Mouse (Mus musculus): ENCODE results near the gene Ctrc.
A peak's percentile ranks its signal among the peaks of the same experiment; 100 is the strongest.

The Ctrc gene

DNA sequence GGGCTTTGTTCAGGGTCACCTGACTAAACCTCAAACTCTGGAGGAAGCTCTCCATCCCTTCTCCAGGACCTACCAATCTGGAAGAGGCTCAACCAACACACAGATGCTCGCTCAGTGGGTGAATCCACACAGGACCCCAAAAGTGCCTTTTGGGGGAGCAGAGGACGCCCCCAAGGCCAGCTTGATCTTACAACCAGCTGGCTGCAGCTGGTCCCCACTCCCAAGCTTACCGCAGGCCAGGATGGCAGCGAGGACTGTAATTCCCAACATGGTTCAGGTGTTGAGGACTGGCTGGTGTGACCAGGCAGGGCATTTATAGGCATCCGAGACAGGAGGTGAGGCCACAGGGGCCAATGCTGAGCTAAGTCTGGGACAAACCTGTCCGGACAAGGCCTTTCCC lies at the start of gene Ctrc:
Gene Ctrc, minus strand, starts transcription at position 361 of the 400 bp plus-strand sequence.
- DNase-seq (ENCODE audit: low spot score in 2 of 2) = no peak

- no peak for DNase-seq (ENCODE audit: low spot score in 2 of 2)
These were observed 49.6 kb upstream of the Ctrc start for GRCm38 (mm10) chr4:141895772-141896171.

DNA sequence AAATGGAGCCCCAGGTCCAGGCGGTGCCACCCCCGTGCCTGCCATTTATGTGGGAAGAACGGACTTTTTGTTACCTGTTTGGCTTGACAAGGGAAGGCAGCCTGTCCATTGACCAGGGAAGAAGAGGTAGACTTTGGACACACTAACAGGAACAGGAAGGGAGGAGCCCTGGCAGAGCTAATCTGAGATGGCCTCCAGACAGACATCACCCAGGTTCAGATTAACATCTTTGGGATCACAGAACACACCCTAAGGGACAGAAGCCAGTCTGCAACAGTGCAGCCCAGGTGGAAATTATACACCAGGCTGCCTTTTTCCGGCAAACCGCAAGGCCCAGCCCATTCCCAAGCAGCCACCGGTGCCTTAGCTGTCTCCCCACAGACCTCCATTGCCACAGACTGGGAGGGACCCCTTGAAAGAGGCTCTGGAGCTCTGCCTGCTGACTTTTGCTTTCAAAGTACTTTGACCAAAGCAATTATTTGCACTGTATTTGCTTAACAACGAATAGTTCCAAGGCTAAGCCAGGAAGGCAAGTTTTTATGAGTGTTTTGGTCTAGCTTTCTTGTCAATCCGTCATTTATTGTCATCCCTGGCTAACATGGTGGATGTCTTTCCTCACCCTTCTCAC lies 47.1 kb upstream of the Ctrc start:
- DNase-seq (ENCODE audit: low spot score in 2 of 2) = no peak

DNA sequence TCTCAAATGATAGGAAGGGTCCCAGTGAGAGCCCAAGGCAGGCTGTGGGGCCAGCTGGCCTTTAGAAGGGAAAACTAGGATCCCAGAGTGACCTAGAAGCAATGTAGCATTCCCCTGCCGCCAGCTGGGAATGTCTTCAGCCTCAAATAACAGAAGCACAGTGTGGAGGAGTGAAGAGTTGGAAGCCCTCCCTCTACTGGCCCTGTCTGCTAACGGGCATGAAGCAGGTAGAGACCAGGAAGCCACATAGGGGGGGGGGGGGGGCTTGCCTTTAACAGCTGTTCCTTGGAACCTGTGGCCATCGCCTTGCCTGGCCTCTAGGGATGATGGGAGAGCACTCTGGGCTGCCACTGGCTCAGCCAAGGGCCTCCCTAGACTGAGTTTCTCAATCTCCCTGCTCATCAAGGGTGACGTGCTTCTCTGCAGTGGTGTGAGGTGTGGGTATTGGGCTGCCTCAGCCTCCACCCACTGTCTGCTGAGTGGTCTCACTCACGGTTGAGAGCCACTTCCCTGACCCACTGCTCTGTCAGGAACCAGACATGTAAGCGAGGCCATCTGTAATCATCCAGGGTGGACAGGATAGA lies 40.3 kb upstream of the Ctrc start:
- DNase-seq (ENCODE audit: low spot score in 2 of 2) = no peak

DNA sequence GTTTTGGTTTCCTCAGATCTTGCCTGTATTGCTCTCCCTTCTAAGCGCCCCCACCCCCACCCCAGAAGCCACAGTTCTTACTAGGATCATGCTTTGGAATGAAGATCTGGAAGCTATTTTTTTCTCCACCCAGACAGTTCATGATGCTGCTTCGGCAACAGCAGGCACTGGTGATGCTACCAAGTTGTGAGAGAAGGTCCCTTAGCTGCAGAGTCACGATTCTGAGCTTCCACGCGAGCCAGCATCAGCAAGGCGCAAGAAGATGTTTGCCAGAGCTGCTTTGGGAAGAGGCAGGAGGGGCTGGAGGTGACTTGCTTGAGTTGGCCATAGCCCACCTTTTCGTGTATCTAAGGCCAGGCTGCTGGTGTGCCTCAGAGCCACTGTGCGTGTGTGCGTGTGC lies 39.3 kb upstream of the Ctrc start:
- no peak for DNase-seq (ENCODE audit: low spot score in 2 of 2)

GRCm38 (mm10) chr4:141882858-141883257 lies 36.7 kb upstream of the Ctrc start:
- DNase-seq (ENCODE audit: low spot score in 2 of 2) = no peak

DNA sequence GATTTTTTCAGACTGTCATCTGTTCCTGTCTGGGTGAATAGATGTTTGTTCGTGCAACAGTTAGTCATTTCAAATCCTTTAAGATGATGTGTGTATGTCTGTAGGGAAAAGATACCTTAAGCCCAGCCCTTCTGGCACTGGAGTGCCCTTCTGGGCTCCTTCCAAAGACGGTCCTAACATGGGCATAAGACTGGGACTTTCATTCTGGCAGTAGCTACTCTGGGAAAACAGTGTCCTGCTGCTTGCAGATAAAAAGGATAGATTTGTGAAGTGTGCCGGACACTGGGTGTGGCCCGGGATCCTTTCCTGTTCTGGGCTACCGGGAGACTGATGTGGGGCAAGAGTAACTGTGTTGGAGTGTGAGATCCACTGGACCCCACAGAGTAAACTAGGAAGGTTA lies 35.8 kb upstream of the Ctrc start:
- DNase-seq (ENCODE audit: low spot score in 2 of 2) = no peak

GRCm38 (mm10) chr4:141881289-141881914 lies 35.2 kb upstream of the Ctrc start:
- no peak for DNase-seq (ENCODE audit: low spot score in 2 of 2)

DNA sequence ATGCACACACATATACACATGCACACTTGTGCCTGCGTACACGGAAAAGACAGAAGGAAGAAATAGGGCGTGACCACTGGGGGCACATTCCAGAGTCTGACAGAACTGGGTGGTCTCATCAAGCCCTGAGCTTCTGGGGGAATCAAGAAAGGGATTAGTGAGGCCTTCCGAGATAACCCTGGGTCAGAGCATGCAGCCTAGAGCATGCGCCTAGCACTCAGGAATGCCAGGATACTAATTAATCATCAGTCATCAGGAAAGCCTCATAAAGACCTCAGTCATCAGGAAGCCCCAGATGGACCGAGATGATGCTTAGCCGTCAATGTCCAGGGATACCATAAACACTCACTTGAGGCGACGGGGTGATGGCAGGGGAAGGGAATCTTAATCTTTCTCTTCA lies 33.7 kb upstream of the Ctrc start:
- no peak for DNase-seq (ENCODE audit: low spot score in 2 of 2)

- no peak for DNase-seq (ENCODE audit: low spot score in 2 of 2)
These were observed 32.9 kb upstream of the Ctrc start for GRCm38 (mm10) chr4:141879074-141879473.

- DNase-seq (ENCODE audit: low spot score in 2 of 2) = no peak
These were observed 32.5 kb upstream of the Ctrc start for GRCm38 (mm10) chr4:141878621-141879020.

DNA sequence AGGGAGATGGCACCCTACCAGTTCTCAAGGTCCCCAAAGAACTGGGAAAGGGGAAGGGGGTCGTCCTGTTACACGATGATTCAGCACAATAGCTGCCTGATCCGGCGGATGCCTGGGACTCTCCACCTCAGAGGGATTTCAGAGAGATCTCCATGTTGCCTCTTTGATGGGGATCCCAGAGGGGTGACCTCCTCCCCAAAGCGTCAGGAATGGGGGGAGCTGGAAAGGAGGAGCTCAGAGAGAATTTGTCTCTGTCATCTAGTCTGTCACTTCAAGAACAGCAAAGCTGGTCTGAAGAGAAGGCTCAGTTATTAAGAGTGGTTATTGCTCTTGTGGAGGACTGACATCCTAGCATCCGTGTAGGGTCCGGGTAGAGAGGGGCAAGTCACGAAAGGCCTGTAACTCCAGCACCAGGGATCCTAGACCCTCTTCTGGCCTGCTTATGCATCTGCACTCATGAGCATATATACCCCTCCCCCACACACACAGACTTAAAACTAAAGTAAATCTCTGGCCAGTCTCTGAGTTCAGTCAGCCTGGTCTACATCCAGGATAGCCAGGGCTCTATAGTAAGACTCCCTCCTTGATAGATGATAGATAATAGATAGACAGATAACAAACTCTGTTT lies 29.4 kb upstream of the Ctrc start:
- DNase-seq (ENCODE audit: low spot score in 2 of 2) = no peak

- peak; percentile 73 to 82 for DNase-seq (ENCODE audit: low spot score in 2 of 2)
These were observed 28.7 kb upstream of the Ctrc start, which contains the start of gene Efhd2 for GRCm38 (mm10) chr4:141874601-141875460. Efhd2 (minus strand) TSS chr4:141874920.

- DNase-seq (ENCODE audit: low spot score in 2 of 2) = no peak
These were observed 28.0 kb upstream of the Ctrc start for GRCm38 (mm10) chr4:141874111-141874600.

- DNase-seq (ENCODE audit: low spot score in 2 of 2) = no peak
These were observed 26.8 kb upstream of the Ctrc start for GRCm38 (mm10) chr4:141872977-141873376.

GRCm38 (mm10) chr4:141871909-141872308 lies 25.8 kb upstream of the Ctrc start:
- no peak for DNase-seq (ENCODE audit: low spot score in 2 of 2)

GRCm38 (mm10) chr4:141871333-141871725 lies 25.2 kb upstream of the Ctrc start:
- DNase-seq (ENCODE audit: low spot score in 2 of 2) = no peak

- no peak for DNase-seq (ENCODE audit: low spot score in 2 of 2)
These were observed 24.6 kb upstream of the Ctrc start for GRCm38 (mm10) chr4:141870666-141871332.

GRCm38 (mm10) chr4:141869436-141870215 lies 23.5 kb upstream of the Ctrc start:
- no peak for DNase-seq (ENCODE audit: low spot score in 2 of 2)

- no peak for DNase-seq (ENCODE audit: low spot score in 2 of 2)
These were observed 21.9 kb upstream of the Ctrc start for GRCm38 (mm10) chr4:141868051-141868450.

Data from urinary bladder, postnatal 4 days (tissue).